ENCODE assay signal across 17 mouse cellular contexts in the genomic region with DNA sequence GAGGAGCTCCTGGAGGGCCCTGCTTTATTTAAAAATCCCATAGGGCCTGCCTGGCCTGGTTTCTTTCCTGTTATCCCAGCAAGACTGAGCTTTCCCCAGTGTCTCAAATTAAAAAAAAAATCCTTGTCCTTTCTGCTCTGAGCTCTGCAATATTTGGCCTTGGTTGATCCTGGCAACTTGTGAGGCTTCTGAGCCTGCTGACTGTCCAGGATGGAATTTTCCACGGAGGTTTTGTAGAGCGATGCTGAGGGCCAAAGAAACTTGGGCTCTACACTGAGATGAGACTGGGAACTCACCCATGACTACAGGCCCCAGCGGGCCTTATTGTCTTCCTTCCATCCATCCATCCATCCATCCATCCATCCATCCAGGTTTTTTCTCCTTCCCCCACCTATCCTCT.
DNase-seq lines count a peak whose midpoint lies in the region; ATAC-seq and TF ChIP-seq lines count a peak whose summit lies in the region.
"Had no signal": no experiment of that assay in that cellular context is flagged by ENCODE, and none has a peak within 500 bp of the region (broad histone marks: within the 10 kb centered on the region; RNA-seq: fewer than 3 reads in every experiment).

No protein-coding gene starts in this region.

- H3K9me3 ChIP-seq in heart, embryonic 12.5 days (replicated peaks): no peaks in the 10 kb centered on the region
- H3K9me3 ChIP-seq in intestine, postnatal 0 days (ENCODE audit: control insufficient read depth): no peaks in the 10 kb centered on the region
- no peaks in the 10 kb centered on the region for H3K9me3 ChIP-seq in midbrain, embryonic 10.5 days (replicated peaks)
- H3K9me3 ChIP-seq: forebrain, embryonic 12.5 days; lung, embryonic 15.5 days; midbrain, embryonic 12.5 days had no signal

- ATAC-seq in heart, embryonic 12.5 days (ENCODE audit: insufficient number of reproducible peaks, low FRiP score): no peak
- ATAC-seq in intestine, postnatal 0 days: no peak
- ATAC-seq: hindbrain, embryonic 16.5 days had no signal

- H3K36me3 ChIP-seq in heart, embryonic 12.5 days: no peaks in the 10 kb centered on the region
- H3K36me3 ChIP-seq in intestine, postnatal 0 days (ENCODE audit: control insufficient read depth, insufficient read depth): no peaks in the 10 kb centered on the region
- no peaks in the 10 kb centered on the region for H3K36me3 ChIP-seq in midbrain, embryonic 10.5 days
- H3K36me3 ChIP-seq: forebrain, embryonic 12.5 days; lung, embryonic 15.5 days; midbrain, embryonic 12.5 days had no signal

- WGBS in heart, embryonic 12.5 days: 71% methylated on average over 3 of the region's 3 CpGs
- 87% methylated on average over 3 of the region's 3 CpGs for WGBS in intestine, postnatal 0 days
- 94% methylated on average over 3 of the region's 3 CpGs for WGBS in midbrain, embryonic 10.5 days

- no peaks in the 10 kb centered on the region for H3K4me1 ChIP-seq in heart, embryonic 12.5 days (replicated peaks)
- no peaks in the 10 kb centered on the region for H3K4me1 ChIP-seq in intestine, postnatal 0 days (replicated peaks; ENCODE audit: control insufficient read depth, insufficient read depth, low read length)
- peaks cover 6% of the 10 kb centered on the region for H3K4me1 ChIP-seq in midbrain, embryonic 10.5 days
- H3K4me1 ChIP-seq: forebrain, embryonic 12.5 days had no signal

- H3K9ac ChIP-seq in heart, embryonic 12.5 days: no peak overlapping the region
- no peak overlapping the region for H3K9ac ChIP-seq in intestine, postnatal 0 days (ENCODE audit: low read depth, low read length)
- H3K9ac ChIP-seq: forebrain, embryonic 12.5 days; liver, embryonic 14.5 days; lung, embryonic 15.5 days; midbrain, embryonic 12.5 days had no signal

- H3K27me3 ChIP-seq in heart, embryonic 12.5 days (replicated peaks): no peaks in the 10 kb centered on the region
- H3K27me3 ChIP-seq in intestine, postnatal 0 days (replicated peaks; ENCODE audit: control insufficient read depth, insufficient read depth, low read length): no peaks in the 10 kb centered on the region
- H3K27me3 ChIP-seq in midbrain, embryonic 10.5 days (ENCODE audit: low read depth, poor library complexity, severe bottlenecking): no peaks in the 10 kb centered on the region
- H3K27me3 ChIP-seq: forebrain, embryonic 12.5 days; lung, embryonic 15.5 days; midbrain, embryonic 12.5 days had no signal

- no peak overlapping the region for H3K4me2 ChIP-seq in heart, embryonic 12.5 days
- H3K4me2 ChIP-seq in intestine, postnatal 0 days (replicated peaks; ENCODE audit: low read depth): no peak overlapping the region
- H3K4me2 ChIP-seq: forebrain, embryonic 12.5 days; lung, embryonic 15.5 days; midbrain, embryonic 12.5 days had no signal

- H3K27ac ChIP-seq in heart, embryonic 12.5 days (ENCODE audit: poor library complexity, severe bottlenecking): no peak overlapping the region
- H3K27ac ChIP-seq in intestine, postnatal 0 days (ENCODE audit: low read depth, low read length): no peak overlapping the region
- H3K27ac ChIP-seq in midbrain, embryonic 10.5 days (replicated peaks): no peak overlapping the region
- H3K27ac ChIP-seq: forebrain, embryonic 12.5 days; kidney, postnatal 0 days; layer of hippocampus, adult 2 months; liver, embryonic 14.5 days; lung, embryonic 15.5 days; macrophage; midbrain, embryonic 12.5 days had no signal

- no peak overlapping the region for H3K4me3 ChIP-seq in heart, embryonic 12.5 days
- no peak overlapping the region for H3K4me3 ChIP-seq in intestine, postnatal 0 days (ENCODE audit: low read depth, low read length)
- H3K4me3 ChIP-seq in midbrain, embryonic 10.5 days: no peak overlapping the region
- H3K4me3 ChIP-seq: forebrain, embryonic 12.5 days; layer of hippocampus, adult 2 months; lung, embryonic 15.5 days; midbrain, embryonic 12.5 days; myocyte had no signal

- no peak for TF ChIP-seq CTCF in intestine, postnatal 0 days (IDR thresholded peaks at IDR 0.05; ENCODE audit: low read depth)

- peak; percentile 78 to 87 for DNase-seq in adrenal gland, adult (ENCODE audit: inconsistent age in 2 of 2, low spot score in 1 of 2)
- DNase-seq in adrenal gland, adult 18-20 months (ENCODE audit: low spot score in 2 of 2): no peak
- DNase-seq in heart, adult 9 months (ENCODE audit: low spot score in 2 of 2): peak; percentile 61 to 71
- DNase-seq in urinary bladder, postnatal 14 days (ENCODE audit: low spot score): peak; percentile 23
- no peak for DNase-seq in urinary bladder, postnatal 25 days (ENCODE audit: low spot score)
- DNase-seq in midbrain, embryonic 10.5 days (ENCODE audit: low spot score): no peak

Comparison
In these comparisons a context has a peak if more than half of its experiments do, and no peak if none do; other contexts are left out.
1. DNase-seq: peak in adrenal gland, adult (2 of 2), heart, adult 9 months (2 of 2) and urinary bladder, postnatal 14 days (single experiment); none in adrenal gland, adult 18-20 months (0 of 2), urinary bladder, postnatal 25 days (single experiment) and midbrain, embryonic 10.5 days (single experiment).